Mouse (Mus musculus) lung, adult 2 months (tissue): ENCODE measurements around the gene Prkar1a. TPM values are rescaled to one million over a fixed set of nuclear protein-coding genes. Genes with fewer than 3 reads are reported as not detected.
"Not testable (repeated sequence)": the region's sequence is repeated elsewhere in the genome, so short reads cannot be mapped to it uniquely, and the experiment has no call there.

Source experiments
- DNase-seq: peaks from one replicate; pipeline ENCODE4 v3.0.0; 2022
- H3K4me1 ChIP-seq: fragments of 200-500 bp; 2 replicates; pipeline ENCODE4 v1.6.1; 2011; ENCODE audit warnings: low read length; ENCODE audit not compliant: control insufficient read depth, insufficient read depth
- H3K4me3 ChIP-seq: fragments of 200-500 bp; replicated peaks from 2 replicates; pipeline ENCODE3; 2011; ENCODE audit warnings: low read depth, mild to moderate bottlenecking, control low read depth, low read length; ENCODE audit errors: extremely low read depth
- CTCF ChIP-seq: fragments of 200-500 bp; IDR thresholded peaks from 2 replicates; pipeline ENCODE4 v1.5.1; 2011; ENCODE audit warnings: mild to moderate bottlenecking, low read length, control low read depth; ENCODE audit not compliant: insufficient read depth
- POLR2A ChIP-seq: fragments of 200-500 bp; IDR thresholded peaks from 2 replicates; pipeline ENCODE4 v1.6.1; 2011; ENCODE audit warnings: low read depth, mild to moderate bottlenecking, control low read depth, low read length, borderline replicate concordance; ENCODE audit errors: extremely low read depth
- WGBS: fragments of 180-500 bp; shearing (Covaris S2); methylation state at CpG from one replicate; pipeline ENCODE4 v1.1.7; 2018; 5-methylcytosine and 5-hydroxymethylcytosine counted together
- polyA plus RNA-seq: library from polyadenylated mRNA; depleted of rRNA; stranded (reverse); fragments of >200 nt; gene quantifications from 2 replicates; pipeline ENCODE4 v1.2.3, GENCODE M21; 2012

Gene Prkar1a
- polyA plus RNA-seq, 1 experiment: 128 TPM

GRCm38 (mm10) chr11:109641498-109642222 is 7.5 kb upstream of the Prkar1a start:
- no peak for TF ChIP-seq CTCF
- TF ChIP-seq POLR2A: no peak
- Histone ChIP-seq H3K4me1 (peaks cover 2% of the 10 kb centered on the region; the same call in 1 of the 2 replicates), H3K4me3 (no peak overlapping the region)
- no peak for DNase-seq
- WGBS: 50% methylated on average over 5 of the region's 5 CpGs

- peaks cover 28% of the 10 kb centered on the region for H3K4me1 ChIP-seq
- peak; percentile 27 for DNase-seq
- TF ChIP-seq CTCF (no peak), POLR2A (no peak)
- no peak overlapping the region for H3K4me3 ChIP-seq
- WGBS: 17% methylated on average over 7 of the region's 7 CpGs
These were observed 695 bp upstream of the Prkar1a start for GRCm38 (mm10) chr11:109648510-109648909.

GRCm38 (mm10) chr11:109649975-109650701 is 933 bp downstream of the Prkar1a start:
- H3K4me3 ChIP-seq: peak overlapping the region; percentile 84
- peaks cover 30% of the 10 kb centered on the region for H3K4me1 ChIP-seq
- 1% methylated on average over 31 of the region's 31 CpGs for WGBS
- DNase-seq: peak; percentile 68
- TF ChIP-seq CTCF (no peak), POLR2A (peak; percentile 55; the same call in 1 of the 2 replicates)

- WGBS: under 1% methylated on average over 83 of the region's 90 CpGs
- TF ChIP-seq CTCF: no peak
- peak; percentile 91 for TF ChIP-seq POLR2A
- Histone ChIP-seq H3K4me1 (peaks cover 30% of the 10 kb centered on the region), H3K4me3 (peak overlapping the region; percentile 84)
- DNase-seq: peak; percentile 92
These were observed 1.8 kb downstream of the Prkar1a start for GRCm38 (mm10) chr11:109650788-109651565.

- WGBS: under 1% methylated on average over 21 of the region's 21 CpGs
- Histone ChIP-seq H3K4me1 (peaks cover 30% of the 10 kb centered on the region), H3K4me3 (peak overlapping the region; percentile 84)
- DNase-seq: peak; percentile 47
- 0 out of 2 replicates have a peak, but pooled peaks have one; percentile 2 for TF ChIP-seq POLR2A
- no peak for TF ChIP-seq CTCF
These were observed 2.4 kb downstream of the Prkar1a start for GRCm38 (mm10) chr11:109651566-109652024.

GRCm38 (mm10) chr11:109652505-109652904 is 3.3 kb downstream of the Prkar1a start:
- 16% methylated on average over 6 of the region's 6 CpGs for WGBS

GRCm38 (mm10) chr11:109653201-109653600 is 4.0 kb downstream of the Prkar1a start:
- no peak for DNase-seq
- H3K4me3 ChIP-seq: no peak overlapping the region
- WGBS: 37% methylated on average over 8 of the region's 8 CpGs
- TF ChIP-seq CTCF: no peak
- no peak for TF ChIP-seq POLR2A
- H3K4me1 ChIP-seq: peaks cover 30% of the 10 kb centered on the region

More at GRCm38 (mm10) chr11:109652505-109652904, 3.3 kb downstream of the Prkar1a start:
- DNase-seq: no peak
- H3K4me3 ChIP-seq: no peak overlapping the region
- peaks cover 30% of the 10 kb centered on the region for H3K4me1 ChIP-seq
- TF ChIP-seq CTCF: no peak
- no peak for TF ChIP-seq POLR2A

- DNase-seq: no peak
- Histone ChIP-seq H3K4me3 (no peak overlapping the region), H3K4me1 (peaks cover 19% of the 10 kb centered on the region)
- 66% methylated on average over 6 of the region's 6 CpGs for WGBS
- TF ChIP-seq CTCF: no peak
- no peak for TF ChIP-seq POLR2A
These were observed 5.4 kb downstream of the Prkar1a start for GRCm38 (mm10) chr11:109654581-109654980.

GRCm38 (mm10) chr11:109656232-109656631 is 7.0 kb downstream of the Prkar1a start:
- WGBS: 79% methylated on average over 7 of the region's 7 CpGs
- Histone ChIP-seq H3K4me1 (peaks cover 14% of the 10 kb centered on the region), H3K4me3 (no peak overlapping the region)
- TF ChIP-seq CTCF (no peak), POLR2A (no peak)
- DNase-seq: no peak

- not testable (repeated sequence) for H3K4me1 ChIP-seq, DNase-seq
- WGBS: 55% methylated on average over 8 of the region's 8 CpGs
These were observed 11.3 kb downstream of the Prkar1a start for GRCm38 (mm10) chr11:109660526-109660925.

More at GRCm38 (mm10) chr11:109660526-109660925, 11.3 kb downstream of the Prkar1a start:
- not testable (repeated sequence) for H3K4me3 ChIP-seq
